Mouse (Mus musculus): ENCODE measurements around the gene St6galnac4.

St6galnac4 gene

GRCm38 (mm10) chr2:32604631-32605030 is 17.7 kb downstream of the St6galnac4 start:
- DNase-seq = peak; percentile 46

DNA sequence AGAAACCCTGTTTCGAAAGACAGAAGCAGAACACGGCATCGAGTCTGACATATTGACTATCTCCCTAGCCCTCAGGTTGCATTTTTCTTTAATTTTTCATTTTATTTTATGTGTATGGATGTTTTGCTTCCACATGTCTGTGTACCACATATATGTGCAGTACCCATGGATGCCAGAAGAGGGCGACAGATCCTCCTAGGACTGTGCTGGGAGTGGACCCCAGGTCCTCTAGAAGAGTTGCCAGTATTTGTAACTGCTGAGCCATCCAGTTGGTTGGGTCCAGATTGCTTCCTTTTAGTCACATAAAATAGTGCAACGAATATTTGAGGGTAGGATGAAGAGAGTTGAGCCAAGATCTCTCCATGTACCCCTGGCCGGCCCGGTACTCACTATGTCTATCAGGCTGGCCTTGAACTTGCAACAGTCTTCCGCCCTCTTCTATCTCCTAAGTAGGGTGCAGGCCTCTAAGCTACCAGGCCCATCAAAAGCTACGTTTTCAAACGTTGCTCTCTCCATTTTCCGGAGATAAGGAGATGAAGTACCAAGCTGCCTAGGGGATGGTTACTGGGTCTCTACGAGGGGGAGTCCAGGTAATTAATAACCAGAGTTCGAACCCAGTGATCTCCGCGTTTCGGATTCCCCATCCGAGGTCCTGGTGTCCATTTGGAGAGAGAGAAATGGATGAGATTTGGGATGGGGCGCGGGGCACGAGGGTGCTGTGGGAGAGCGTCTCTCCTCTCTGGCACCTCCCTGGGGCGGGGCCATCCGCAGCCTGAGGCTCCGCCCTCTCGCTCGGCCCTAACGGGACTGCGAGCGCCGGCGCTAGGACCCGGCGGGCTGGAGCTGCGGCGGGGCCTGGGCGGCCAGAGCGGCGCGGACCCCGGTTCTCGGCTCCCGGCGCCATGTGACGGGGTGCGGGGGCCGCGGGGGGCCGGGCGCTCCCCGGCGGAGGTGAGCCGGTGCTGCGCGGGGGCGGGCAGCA is 19.6 kb downstream of the St6galnac4 start:
- DNase-seq = peak; percentile 94

DNA sequence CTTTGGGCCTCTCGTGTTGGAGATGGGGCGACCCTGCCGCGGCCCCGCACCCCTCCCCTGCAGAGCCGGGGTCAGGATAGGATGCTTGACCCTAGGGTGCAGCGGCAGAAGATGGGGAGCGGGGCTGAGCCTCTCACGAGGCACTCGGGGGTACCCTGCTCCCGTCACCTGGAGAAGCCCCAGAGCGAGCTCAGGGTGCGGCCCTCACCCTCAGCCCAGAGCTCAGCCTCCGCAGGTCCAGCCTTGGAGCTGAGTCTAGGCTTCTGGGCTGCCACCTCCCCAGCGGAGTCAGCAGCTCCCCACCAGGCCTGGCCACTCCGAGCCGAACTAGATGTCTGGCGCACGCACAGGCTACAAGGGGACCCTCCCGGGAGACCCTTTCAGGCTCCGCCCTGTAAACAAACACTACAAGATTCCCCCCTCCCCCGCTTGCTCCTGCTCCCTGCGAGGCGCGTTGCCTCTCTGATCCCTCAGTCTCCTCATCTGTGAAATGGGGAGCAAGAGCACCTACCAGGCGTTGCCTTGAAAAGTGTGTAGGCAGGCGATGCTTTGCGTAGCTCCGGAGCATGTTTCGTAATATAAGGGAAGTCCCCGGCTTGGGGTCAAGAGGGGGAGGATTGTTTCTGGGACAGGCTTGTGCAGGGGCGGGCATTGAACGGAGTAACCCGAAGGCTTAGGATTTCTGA is 20.5 kb downstream of the St6galnac4 start:
- peak; percentile 60 for DNase-seq

DNA sequence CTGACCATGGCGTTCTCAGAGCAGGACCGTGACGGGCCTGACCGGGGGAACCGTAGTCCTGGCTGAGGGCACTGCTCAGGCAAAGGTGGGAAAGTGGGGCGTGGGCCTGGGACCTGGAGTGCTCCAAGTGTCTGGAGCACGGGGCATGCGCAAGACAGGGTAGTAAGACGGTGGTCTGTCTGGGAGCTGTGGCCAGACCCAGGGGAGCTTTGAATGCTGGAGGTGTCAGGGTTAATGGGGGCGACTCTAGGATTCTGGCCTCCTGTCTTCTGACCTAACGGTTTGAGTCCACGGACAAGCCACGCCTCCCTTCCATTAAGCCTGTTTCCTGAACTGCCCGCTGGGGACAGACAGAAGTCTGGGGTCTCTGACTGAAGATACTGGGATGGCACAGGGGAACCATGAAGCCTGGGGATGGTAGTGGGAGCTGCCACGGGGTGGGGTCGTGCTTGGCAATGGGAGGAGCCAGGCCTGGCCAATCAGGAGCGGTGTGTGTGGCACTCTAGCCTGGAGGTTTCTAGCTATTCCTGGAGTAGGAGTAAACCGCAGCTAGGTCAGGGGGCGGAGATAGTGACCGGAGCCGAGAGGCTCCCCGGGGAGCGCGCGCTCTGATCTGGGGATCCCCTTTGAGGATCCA is 21.4 kb downstream of the St6galnac4 start:
- DNase-seq = peak; percentile 88

GRCm38 (mm10) chr2:32608778-32609435 is 22.0 kb downstream of the St6galnac4 start:
- no peak for DNase-seq

DNA sequence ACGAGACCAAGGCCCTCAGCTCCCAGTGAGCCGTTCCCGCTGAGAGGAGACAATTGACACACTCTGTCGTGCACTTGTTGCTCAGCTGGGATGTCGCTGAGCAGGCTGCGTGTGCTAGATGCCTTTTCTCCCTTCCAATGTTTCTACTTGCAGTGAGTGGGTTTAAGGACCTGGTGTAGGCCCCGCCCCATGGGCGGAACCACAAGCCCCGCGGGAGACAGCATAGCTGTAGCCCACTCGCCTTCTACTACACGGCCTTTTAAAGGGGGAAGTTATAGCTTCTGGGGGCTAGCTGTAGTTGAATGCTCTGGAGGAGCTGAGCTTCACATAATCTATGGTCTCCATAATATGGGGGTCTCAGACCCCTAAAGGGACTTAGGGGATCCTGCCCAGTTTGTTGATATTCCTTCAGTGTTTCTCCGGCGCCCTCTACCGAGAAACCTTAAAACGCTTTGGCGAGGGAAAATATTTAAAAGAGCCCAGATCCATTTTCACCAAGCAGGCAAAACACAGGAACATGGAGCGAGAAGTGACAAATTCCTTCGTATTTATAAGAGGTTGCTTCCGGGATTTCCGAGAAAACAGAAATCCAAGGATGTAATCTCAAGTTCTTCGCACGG is 23.8 kb downstream of the St6galnac4 start:
- peak; percentile 60 for DNase-seq

- DNase-seq = peak; percentile 78
Observed at GRCm38 (mm10) chr2:32612274-32612673, 25.4 kb downstream of the St6galnac4 start.

DNA sequence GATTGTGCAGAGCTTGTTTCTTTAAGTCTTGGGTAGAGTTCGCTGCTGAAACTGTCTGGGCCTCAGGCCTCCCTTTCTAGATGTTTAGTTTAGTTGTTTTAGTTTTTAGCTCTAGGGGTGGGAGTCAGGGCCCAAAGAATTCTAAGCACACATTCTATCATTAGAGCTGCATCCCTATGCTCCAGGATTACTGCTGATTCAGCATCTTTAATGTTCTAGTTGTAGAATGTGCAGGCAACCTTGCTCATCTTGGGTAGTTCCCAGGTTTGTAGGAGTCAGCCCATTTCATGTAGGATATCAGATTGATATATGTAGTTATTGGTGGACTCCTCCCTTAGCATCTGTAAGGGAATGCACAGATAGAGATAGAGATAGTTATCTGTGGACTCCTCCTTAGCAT is 30.2 kb downstream of the St6galnac4 start:
- DNase-seq = no peak

GRCm38 (mm10) chr2:32617601-32618000 is 30.7 kb downstream of the St6galnac4 start:
- DNase-seq = peak; percentile 38

- DNase-seq = no peak
Observed at GRCm38 (mm10) chr2:32618051-32618450, 31.2 kb downstream of the St6galnac4 start.

- peak; percentile 42 for DNase-seq
Observed at GRCm38 (mm10) chr2:32620682-32621516, 34.0 kb downstream of the St6galnac4 start.

GRCm38 (mm10) chr2:32621517-32621859 is 34.6 kb downstream of the St6galnac4 start, which contains the start of gene Ak1:
Gene Ak1, plus strand, starts transcription at chr2:32621758.
- DNase-seq = no peak

GRCm38 (mm10) chr2:32624111-32624748 is 37.3 kb downstream of the St6galnac4 start:
- no peak for DNase-seq

- DNase-seq = peak; percentile 62
Observed at GRCm38 (mm10) chr2:32625212-32625872, 38.4 kb downstream of the St6galnac4 start.

DNA sequence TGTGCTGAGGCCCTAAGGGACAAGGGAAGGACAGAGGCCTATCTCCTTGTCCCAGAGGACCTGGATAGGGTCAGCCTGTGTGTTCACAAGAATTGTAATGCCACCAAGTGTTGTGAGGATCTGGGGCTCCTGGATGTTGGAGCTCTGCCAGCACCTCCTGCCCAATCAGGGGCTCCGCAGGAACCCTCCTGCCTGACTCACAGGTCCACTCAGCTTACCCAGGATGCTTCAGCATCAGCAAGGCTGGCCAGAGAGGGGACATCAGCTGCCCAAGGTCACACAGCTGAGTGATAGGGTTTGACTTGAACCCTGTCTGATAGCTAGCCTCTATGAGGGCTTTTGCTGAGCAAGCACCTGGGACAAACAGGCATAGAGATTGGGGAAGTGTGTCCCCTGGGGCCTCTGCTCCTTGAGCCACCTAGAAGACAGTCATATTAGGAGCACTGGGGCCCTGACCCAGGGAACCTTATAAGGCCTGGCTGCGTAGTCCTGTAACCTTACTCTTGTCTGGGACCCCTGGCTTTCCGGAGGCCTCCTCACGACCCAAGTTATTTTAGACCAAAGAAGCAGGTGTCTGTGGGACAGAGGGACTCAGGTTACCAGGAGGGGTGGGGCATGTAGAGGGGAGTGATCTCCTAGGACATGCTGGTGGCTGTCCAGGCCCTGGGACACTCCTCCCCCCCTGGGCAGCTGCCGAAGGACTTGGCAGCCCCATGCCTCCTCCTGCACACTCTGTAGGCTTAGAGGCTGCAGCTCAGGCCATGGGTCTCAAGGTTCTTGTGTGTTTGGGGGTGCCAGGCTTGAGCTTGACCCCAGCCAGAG is 39.2 kb downstream of the St6galnac4 start:
- DNase-seq = no peak

DNA sequence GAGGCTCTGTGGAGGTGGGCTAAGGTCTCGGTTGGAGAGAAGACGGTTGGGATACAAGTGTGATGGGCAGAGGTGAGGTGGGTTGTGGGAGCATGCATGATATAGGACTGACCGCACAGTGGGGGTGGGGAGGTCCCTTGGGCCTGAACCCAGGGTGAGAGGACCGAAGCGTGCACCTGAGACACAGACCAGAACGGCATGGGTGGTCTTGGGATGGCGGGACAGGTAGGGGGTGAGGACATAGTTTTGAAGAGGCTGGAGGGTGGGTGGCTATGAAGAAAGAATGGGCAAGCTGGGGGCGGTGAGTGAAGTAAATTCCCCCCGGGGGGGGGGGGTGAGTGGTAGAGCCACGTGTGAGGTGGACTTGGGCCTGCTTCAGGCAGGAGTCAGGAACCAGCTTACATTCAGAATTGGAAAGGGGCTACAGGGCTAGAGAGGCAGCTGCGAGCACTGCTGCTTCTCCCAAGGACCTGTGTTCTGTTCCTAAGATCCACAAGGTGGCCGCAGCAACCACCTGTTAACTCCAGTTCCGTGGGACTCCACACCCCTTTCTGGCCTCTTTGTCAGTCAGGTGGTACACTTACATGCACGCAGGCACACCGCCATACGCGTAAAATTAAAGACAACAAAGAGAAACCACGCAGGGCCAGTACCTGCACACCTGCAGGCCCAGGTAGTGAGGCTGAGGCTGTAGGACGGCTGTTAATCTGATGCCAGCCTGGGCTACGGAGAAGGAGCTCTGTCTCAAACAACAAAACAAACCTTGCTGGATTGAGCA is 40.6 kb downstream of the St6galnac4 start:
- no peak for DNase-seq

DNA sequence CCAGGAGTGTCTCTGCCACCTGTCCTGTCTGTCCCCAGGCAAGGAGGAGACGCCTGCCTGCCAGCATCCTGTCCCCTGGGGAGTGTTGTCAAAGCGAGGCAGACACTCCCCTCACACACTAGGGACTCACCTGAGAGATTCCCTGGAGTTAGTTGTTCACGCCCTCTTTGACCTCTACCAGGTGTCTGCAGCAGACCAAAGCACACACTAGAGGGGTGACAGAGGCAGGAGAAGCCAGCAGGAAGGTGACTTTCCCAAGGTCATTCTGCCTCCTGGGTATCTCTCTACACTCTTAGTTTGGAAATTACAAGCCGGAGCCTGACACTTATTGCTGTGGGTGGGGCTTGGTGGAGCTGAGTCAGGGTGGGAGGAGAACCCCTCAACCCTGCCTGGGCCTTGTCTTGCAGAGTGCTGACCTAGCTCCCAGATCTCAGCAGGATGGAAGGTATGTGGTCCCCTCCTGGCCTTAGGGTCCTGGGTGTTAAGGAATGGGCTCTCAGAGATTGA is 41.2 kb downstream of the St6galnac4 start:
- no peak for DNase-seq

DNA sequence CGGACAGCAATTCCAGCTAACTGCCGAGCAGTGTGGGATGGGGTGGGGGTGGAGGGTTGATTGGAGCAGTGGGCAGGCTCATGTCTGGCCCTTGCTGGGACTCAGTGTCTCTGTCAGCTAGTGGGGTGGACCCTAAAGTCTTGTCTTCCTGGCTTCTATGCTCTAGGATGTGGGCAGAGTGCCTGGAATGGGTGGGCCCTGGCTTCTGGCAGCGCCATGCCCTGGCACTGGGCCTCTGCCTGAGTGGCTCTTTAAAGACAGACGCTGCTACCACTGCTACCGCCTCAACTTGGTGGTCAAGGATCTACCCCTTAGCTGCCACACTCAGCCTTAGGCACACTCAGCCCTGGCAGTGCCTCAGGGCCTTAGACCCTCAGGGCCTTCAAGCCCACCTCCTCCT is 41.8 kb downstream of the St6galnac4 start:
- DNase-seq = no peak

Data from liver (tissue).